In genomic region chr8:36009565-36009964, GRCm38 (mm10) we compare ENCODE assay signal across 28 mouse cellular contexts.
DNase-seq lines count a peak whose midpoint lies in the region; ATAC-seq and TF ChIP-seq lines count a peak whose summit lies in the region.
"Had no signal": no experiment of that assay in that cellular context is flagged by ENCODE, and none has a peak within 500 bp of the region (broad histone marks: within the 10 kb centered on the region; RNA-seq: fewer than 3 reads in every experiment).

No protein-coding gene starts in this region.

- H3K4me2 ChIP-seq in hindbrain, embryonic 12.5 days (replicated peaks), result no peak overlapping the region
- H3K4me2 ChIP-seq: embryonic facial prominence, embryonic 12.5 days; heart, embryonic 11.5 days; limb, embryonic 15.5 days; liver, embryonic 13.5 days had no signal

- 71% methylated on average over 9 of the region's 9 CpGs for WGBS in hindbrain, embryonic 10.5 days
- WGBS in hindbrain, embryonic 12.5 days, result 68% methylated on average over 9 of the region's 9 CpGs
- 19% methylated on average over 9 of the region's 9 CpGs for WGBS in cerebellum, adult 2 months

- H3K27ac ChIP-seq in hindbrain, embryonic 10.5 days, result peak overlapping the region; percentile 59; the same call in 1 of the 2 replicates
- no peak overlapping the region for H3K27ac ChIP-seq in hindbrain, embryonic 12.5 days
- no peak overlapping the region for H3K27ac ChIP-seq in cerebellum, adult 2 months (ENCODE audit: insufficient read depth, low read length)
- H3K27ac ChIP-seq: embryonic facial prominence, embryonic 12.5 days; left cerebral cortex, adult 2 months; limb, embryonic 15.5 days; liver, embryonic 13.5 days had no signal

- TF ChIP-seq CTCF in cerebellum, adult 2 months (IDR thresholded peaks at IDR 0.05; ENCODE audit: borderline replicate concordance, insufficient read depth, low read depth, low read length), result no peak

- peaks cover 4% of the 10 kb centered on the region; the same call in 1 of the 2 replicates for H3K9me3 ChIP-seq in hindbrain, embryonic 10.5 days
- peaks cover 5% of the 10 kb centered on the region; the same call in 1 of the 2 replicates for H3K9me3 ChIP-seq in hindbrain, embryonic 12.5 days (replicated peaks)
- H3K9me3 ChIP-seq: limb, embryonic 15.5 days; liver, embryonic 13.5 days had no signal

- no peak for TF ChIP-seq POLR2A in cerebellum, adult 2 months (IDR thresholded peaks at IDR 0.05; ENCODE audit: borderline replicate concordance, insufficient read depth, low read length)

- ATAC-seq in hindbrain, embryonic 12.5 days (ENCODE audit: low FRiP score), result no peak
- ATAC-seq in CD4-positive, CD25-positive, alpha-beta regulatory T cell, adult 4 months, result no peak
- ATAC-seq: forebrain, embryonic 14.5 days; intestine, postnatal 0 days had no signal

- no peaks in the 10 kb centered on the region for H3K27me3 ChIP-seq in hindbrain, embryonic 10.5 days (ENCODE audit: insufficient read depth, poor library complexity, severe bottlenecking)
- no peaks in the 10 kb centered on the region for H3K27me3 ChIP-seq in hindbrain, embryonic 12.5 days
- no peaks in the 10 kb centered on the region for H3K27me3 ChIP-seq in cerebellum, adult 2 months (ENCODE audit: control insufficient read depth, insufficient read depth, low read length)
- H3K27me3 ChIP-seq: embryonic facial prominence, embryonic 12.5 days; limb, embryonic 15.5 days; liver, embryonic 13.5 days had no signal

- DNase-seq in hindbrain, embryonic 10.5 days (ENCODE audit: low spot score), result no peak
- peak; percentile 85 for DNase-seq in brain, adult 2 months (ENCODE audit: low read depth, low spot score)
- DNase-seq in cerebellum, adult 2 months, result peak; percentile 59 to 62
- peak; percentile 73 to 85 for DNase-seq in cerebellum, postnatal 14 days
- no peak for DNase-seq in right cerebral cortex, postnatal 10 days (ENCODE audit: low spot score in 2 of 2)
- no peak for DNase-seq in right cerebral cortex, postnatal 25 days
- DNase-seq: adrenal gland, postnatal 36 days; embryo, embryonic 11 days; gastrocnemius, postnatal 25 days; heart, adult 18-20 months; heart, postnatal 4 days; kidney, adult 9 months; kidney, postnatal 10 days; layer of hippocampus, adult 9-11 months; liver, embryonic 13.5 days; lung, adult 18-20 months; lung, postnatal 10 days; midbrain, embryonic 14.5 days; retina, postnatal 1 day; thymus, postnatal 4 days had no signal

- H3K9ac ChIP-seq in hindbrain, embryonic 12.5 days, result no peak overlapping the region
- H3K9ac ChIP-seq: embryonic facial prominence, embryonic 12.5 days; limb, embryonic 15.5 days; liver, embryonic 13.5 days had no signal

- no peak overlapping the region for H3K4me3 ChIP-seq in hindbrain, embryonic 10.5 days
- H3K4me3 ChIP-seq in hindbrain, embryonic 12.5 days, result no peak overlapping the region
- no peak overlapping the region for H3K4me3 ChIP-seq in cerebellum, adult 2 months (replicated peaks; ENCODE audit: insufficient read depth, low read depth, low read length)
- H3K4me3 ChIP-seq: embryonic facial prominence, embryonic 12.5 days; left cerebral cortex, adult 2 months; limb, embryonic 15.5 days; liver, embryonic 13.5 days had no signal

- H3K36me3 ChIP-seq in hindbrain, embryonic 10.5 days, result no peaks in the 10 kb centered on the region
- H3K36me3 ChIP-seq in hindbrain, embryonic 12.5 days, result no peaks in the 10 kb centered on the region
- H3K36me3 ChIP-seq: embryonic facial prominence, embryonic 12.5 days; limb, embryonic 15.5 days; liver, embryonic 13.5 days had no signal

- peaks cover 8% of the 10 kb centered on the region; the same call in 1 of the 2 replicates for H3K4me1 ChIP-seq in hindbrain, embryonic 10.5 days (replicated peaks)
- H3K4me1 ChIP-seq in hindbrain, embryonic 12.5 days, result peaks cover 3% of the 10 kb centered on the region; the same call in 1 of the 2 replicates
- peaks cover 9% of the 10 kb centered on the region for H3K4me1 ChIP-seq in cerebellum, adult 2 months (ENCODE audit: control insufficient read depth, insufficient read depth, low read length)
- H3K4me1 ChIP-seq: embryonic facial prominence, embryonic 12.5 days; liver, embryonic 13.5 days had no signal

Comparison
In these comparisons a context has a peak if more than half of its experiments do, and no peak if none do; other contexts are left out.
1. DNase-seq: peak in brain, adult 2 months (single experiment), cerebellum, adult 2 months (2 of 2) and cerebellum, postnatal 14 days (2 of 2); none in hindbrain, embryonic 10.5 days (single experiment), right cerebral cortex, postnatal 10 days (0 of 2) and right cerebral cortex, postnatal 25 days (single experiment).